Mouse (Mus musculus) liver, postnatal 0 days (tissue): ENCODE measurements at regions not wholly inside any gene's neighbourhood (a gene's known extent, or its start where the extent isn't known, plus 50 kb on each side); places are given as distances from the start of the nearest gene placed in this dataset.

ENCODE experiments used
- CTCF ChIP-seq: sonication (generic); IDR thresholded peaks from 2 replicates; pipeline ENCODE4 v1.5.1; 2016; ENCODE audit warnings: antibody characterized with exemption, low read depth
- EP300 ChIP-seq: IDR thresholded peaks from 2 replicates; pipeline ENCODE4 v1.6.1; 2016; ENCODE audit warnings: antibody characterized with exemption, low read depth, mild to moderate bottlenecking

DNA sequence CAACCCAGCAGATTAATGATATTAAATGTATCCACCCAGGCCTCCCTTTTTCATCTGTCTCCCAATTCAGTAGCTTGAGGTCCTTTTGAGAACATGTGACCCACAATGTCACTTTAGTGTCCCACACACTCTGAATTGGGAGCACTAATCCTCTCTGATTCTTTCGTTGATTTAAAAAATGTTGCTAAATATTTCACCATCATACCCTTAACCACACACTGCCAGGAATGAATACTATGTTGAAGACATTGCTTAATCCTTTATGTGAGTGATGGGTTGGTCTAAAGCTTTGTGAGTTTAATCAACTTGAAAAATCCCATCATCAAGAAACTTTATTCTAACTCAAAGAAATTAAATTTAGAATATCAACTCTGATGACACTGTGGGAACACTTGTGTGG, 269.7 kb downstream of the Pdha2 start:
- TF ChIP-seq EP300 (no peak), CTCF (no peak)
